Comparison of ENCODE assay signal across 8 mouse cellular contexts in genomic region chr13:37779251-37779667, GRCm38 (mm10). TPM values are rescaled to one million over a fixed set of nuclear protein-coding genes. Genes with fewer than 3 reads are reported as not detected.
DNase-seq lines count a peak whose midpoint lies in the region; ATAC-seq and TF ChIP-seq lines count a peak whose summit lies in the region.

No protein-coding gene starts in this region.

- DNase-seq in kidney, adult 9 months: no peak
- DNase-seq in embryo, embryonic 9.5 days (ENCODE audit: extremely low spot score): peak; percentile 16
- no peak for DNase-seq in lung, embryonic 14.5 days
- no peak for DNase-seq in left cerebral cortex, postnatal 36 days (ENCODE audit: low spot score in 2 of 2)
- DNase-seq in retina, postnatal 1 day: no peak

- no peak for ATAC-seq in kidney, embryonic 16.5 days (ENCODE audit: low FRiP score, low TSS enrichment)
- no peak for ATAC-seq in hindbrain, embryonic 12.5 days (ENCODE audit: low FRiP score)
- ATAC-seq in lung, embryonic 14.5 days (ENCODE audit: insufficient read depth): no peak
- ATAC-seq in neural tube, embryonic 15.5 days (ENCODE audit: low FRiP score): no peak

- TF ChIP-seq CTCF in lung, embryonic 14.5 days (IDR thresholded peaks at IDR 0.05; ENCODE audit: low read depth): no peak

- peaks cover 10% of the 10 kb centered on the region; the same call in 1 of the 2 replicates for H3K4me1 ChIP-seq in kidney, embryonic 16.5 days (ENCODE audit: insufficient read depth, low read length)
- peaks cover 20% of the 10 kb centered on the region for H3K4me1 ChIP-seq in hindbrain, embryonic 12.5 days
- peaks cover 6% of the 10 kb centered on the region for H3K4me1 ChIP-seq in lung, embryonic 14.5 days (ENCODE audit: insufficient read depth)
- peaks cover 23% of the 10 kb centered on the region for H3K4me1 ChIP-seq in neural tube, embryonic 15.5 days

- WGBS in kidney, embryonic 16.5 days: 8% methylated on average over 9 of the region's 9 CpGs
- 3% methylated on average over 9 of the region's 9 CpGs for WGBS in hindbrain, embryonic 12.5 days
- 2% methylated on average over 9 of the region's 9 CpGs for WGBS in lung, embryonic 14.5 days
- 2% methylated on average over 9 of the region's 9 CpGs for WGBS in neural tube, embryonic 15.5 days

- H3K27me3 ChIP-seq in kidney, embryonic 16.5 days (ENCODE audit: insufficient read depth, low read length): peaks cover 3% of the 10 kb centered on the region; the same call in 1 of the 2 replicates
- peaks cover 38% of the 10 kb centered on the region for H3K27me3 ChIP-seq in hindbrain, embryonic 12.5 days
- H3K27me3 ChIP-seq in lung, embryonic 14.5 days (ENCODE audit: insufficient read depth, low read length): no peaks in the 10 kb centered on the region
- H3K27me3 ChIP-seq in neural tube, embryonic 15.5 days (replicated peaks): peaks cover 28% of the 10 kb centered on the region

- no peaks in the 10 kb centered on the region for H3K9me3 ChIP-seq in kidney, embryonic 16.5 days (ENCODE audit: low read length)
- H3K9me3 ChIP-seq in hindbrain, embryonic 12.5 days (replicated peaks): no peaks in the 10 kb centered on the region
- no peaks in the 10 kb centered on the region for H3K9me3 ChIP-seq in lung, embryonic 14.5 days (ENCODE audit: low read depth, low read length)
- no peaks in the 10 kb centered on the region for H3K9me3 ChIP-seq in neural tube, embryonic 15.5 days (replicated peaks)

- H3K36me3 ChIP-seq in kidney, embryonic 16.5 days (ENCODE audit: insufficient read depth, low read length): no peaks in the 10 kb centered on the region
- H3K36me3 ChIP-seq in hindbrain, embryonic 12.5 days: no peaks in the 10 kb centered on the region
- no peaks in the 10 kb centered on the region for H3K36me3 ChIP-seq in lung, embryonic 14.5 days (ENCODE audit: insufficient read depth)
- H3K36me3 ChIP-seq in neural tube, embryonic 15.5 days: no peaks in the 10 kb centered on the region

- peak overlapping the region; percentile 58 for H3K4me3 ChIP-seq in kidney, embryonic 16.5 days (ENCODE audit: low read length)
- peak overlapping the region; percentile 57 for H3K4me3 ChIP-seq in hindbrain, embryonic 12.5 days
- peak overlapping the region; percentile 58 for H3K4me3 ChIP-seq in lung, embryonic 14.5 days (ENCODE audit: low read depth, low read length)
- peak overlapping the region; percentile 51 for H3K4me3 ChIP-seq in neural tube, embryonic 15.5 days (replicated peaks)

- H3K9ac ChIP-seq in kidney, embryonic 16.5 days (replicated peaks; ENCODE audit: low read length): peak overlapping the region; percentile 67
- H3K9ac ChIP-seq in hindbrain, embryonic 12.5 days: peak overlapping the region; percentile 62; the same call in 1 of the 2 replicates
- peak overlapping the region; percentile 64 for H3K9ac ChIP-seq in lung, embryonic 14.5 days
- no peak overlapping the region for H3K9ac ChIP-seq in neural tube, embryonic 15.5 days (replicated peaks)

- peak overlapping the region; percentile 95 for H3K4me2 ChIP-seq in kidney, embryonic 16.5 days (replicated peaks; ENCODE audit: low read depth, low read length)
- peak overlapping the region; percentile 100 for H3K4me2 ChIP-seq in hindbrain, embryonic 12.5 days (replicated peaks)
- H3K4me2 ChIP-seq in lung, embryonic 14.5 days: peak overlapping the region; percentile 100
- peak overlapping the region; percentile 100 for H3K4me2 ChIP-seq in neural tube, embryonic 15.5 days

- intact Hi-C loops in left cerebral cortex, postnatal 36 days (cut with DNase I): no loop called here

- H3K27ac ChIP-seq in kidney, embryonic 16.5 days (ENCODE audit: low read length): no peak overlapping the region; the same call in 1 of the 2 replicates
- H3K27ac ChIP-seq in hindbrain, embryonic 12.5 days: no peak overlapping the region
- H3K27ac ChIP-seq in lung, embryonic 14.5 days (ENCODE audit: low read depth): peak overlapping the region; percentile 10; the same call in 1 of the 2 replicates
- no peak overlapping the region for H3K27ac ChIP-seq in neural tube, embryonic 15.5 days (replicated peaks)

RNA-seq across cellular contexts. Expression of gene Rreb1, which starts 1.1 kb away (rescaled TPM):
- 13.5 and 18.3 TPM in 2 replicates for polyA plus RNA-seq in kidney, embryonic 16.5 days (2015; fragmentation: Nextera tagmentation; extraction: Ambion mirVana)
- 6.1 and 6.4 TPM in 2 replicates for polyA plus RNA-seq in hindbrain, embryonic 12.5 days (2016; fragmentation: Nextera tagmentation; extraction: Ambion mirVana)
- polyA plus RNA-seq in lung, embryonic 14.5 days (2014; fragmentation: Nextera tagmentation; extraction: Ambion mirVana): 22.5 and 23.8 TPM in 2 replicates
- 3.0 and 3.8 TPM in 2 replicates for polyA plus RNA-seq in neural tube, embryonic 15.5 days (2015; fragmentation: Nextera tagmentation; extraction: Ambion mirVana)
- total RNA-seq in left cerebral cortex, postnatal 36 days (2021): 10 to 100 TPM; 20.7 to 44.1 TPM
